Mouse (Mus musculus): ENCODE data around the gene Mien1. TPM values are rescaled to one million over a fixed set of nuclear protein-coding genes. Genes with fewer than 3 reads are reported as not detected.

Mien1 gene
- total and polyA plus RNA-seq, 2 experiments from 2014 or later, result 73.1 to 272 TPM

GRCm38 (mm10) chr11:98428436-98428835 is 10.4 kb downstream of the Mien1 start:
- Histone ChIP-seq H3K4me1 (ENCODE audit: insufficient read depth) (no peaks in the 10 kb centered on the region), H3K27ac (ENCODE audit: low read depth, low read length) (no peak overlapping the region), H3K27me3 (ENCODE audit: insufficient read depth, low read length) (no peaks in the 10 kb centered on the region), H3K36me3 (ENCODE audit: insufficient read depth) (no peaks in the 10 kb centered on the region), H3K9ac (no peak overlapping the region), H3K4me3 (ENCODE audit: low read depth, low read length) (no peak overlapping the region), H3K4me2 (ENCODE audit: low read depth) (no peak overlapping the region), H3K9me3 (ENCODE audit: low read length) (no peaks in the 10 kb centered on the region)
- DNase-seq (no peak), ATAC-seq (no peak)
- no peak for TF ChIP-seq CTCF (IDR thresholded peaks at IDR 0.05; ENCODE audit: low read depth)
- WGBS, result 65% methylated on average over 5 of the region's 5 CpGs

GRCm38 (mm10) chr11:98426592-98426991 is 12.2 kb downstream of the Mien1 start:
- Histone ChIP-seq H3K9me3 (ENCODE audit: low read length) (no peaks in the 10 kb centered on the region), H3K27ac (ENCODE audit: low read depth, low read length) (no peak overlapping the region), H3K4me3 (ENCODE audit: low read depth, low read length) (no peak overlapping the region), H3K27me3 (ENCODE audit: insufficient read depth, low read length) (no peaks in the 10 kb centered on the region), H3K36me3 (ENCODE audit: insufficient read depth) (no peaks in the 10 kb centered on the region), H3K4me1 (ENCODE audit: insufficient read depth) (no peaks in the 10 kb centered on the region), H3K9ac (no peak overlapping the region), H3K4me2 (ENCODE audit: low read depth) (no peak overlapping the region)
- TF ChIP-seq CTCF (IDR thresholded peaks at IDR 0.05; ENCODE audit: low read depth), result no peak
- 96% methylated on average over 7 of the region's 7 CpGs for WGBS
- ATAC-seq (no peak), DNase-seq (no peak)

- no peaks in the 10 kb centered on the region for H3K36me3 ChIP-seq (ENCODE audit: insufficient read depth)
Measured at GRCm38 (mm10) chr11:98418939-98419547, 19.7 kb downstream of the Mien1 start.

GRCm38 (mm10) chr11:98418273-98418672 is 20.5 kb downstream of the Mien1 start:
- Histone ChIP-seq H3K4me1 (ENCODE audit: insufficient read depth) (no peaks in the 10 kb centered on the region), H3K4me2 (ENCODE audit: low read depth) (no peak overlapping the region), H3K27ac (ENCODE audit: low read depth, low read length) (no peak overlapping the region), H3K27me3 (ENCODE audit: insufficient read depth, low read length) (no peaks in the 10 kb centered on the region), H3K36me3 (ENCODE audit: insufficient read depth) (no peaks in the 10 kb centered on the region), H3K9me3 (ENCODE audit: low read length) (no peaks in the 10 kb centered on the region), H3K4me3 (ENCODE audit: low read depth, low read length) (no peak overlapping the region), H3K9ac (no peak overlapping the region)
- WGBS, result 72% methylated on average over 6 of the region's 6 CpGs
- DNase-seq (no peak), ATAC-seq (no peak)
- TF ChIP-seq CTCF (IDR thresholded peaks at IDR 0.05; ENCODE audit: low read depth), result no peak

More at GRCm38 (mm10) chr11:98418939-98419547, 19.7 kb downstream of the Mien1 start:
- ATAC-seq (no peak), DNase-seq (no peak)
- no peaks in the 10 kb centered on the region for H3K27me3 ChIP-seq (ENCODE audit: insufficient read depth, low read length)
- 81% methylated on average over 10 of the region's 10 CpGs for WGBS
- H3K9ac ChIP-seq, result no peak overlapping the region
- no peaks in the 10 kb centered on the region for H3K4me1 ChIP-seq (ENCODE audit: insufficient read depth)
- no peak overlapping the region for H3K4me3 ChIP-seq (ENCODE audit: low read depth, low read length)
- H3K27ac ChIP-seq (ENCODE audit: low read depth, low read length), result no peak overlapping the region
- TF ChIP-seq CTCF (IDR thresholded peaks at IDR 0.05; ENCODE audit: low read depth), result no peak
- H3K4me2 ChIP-seq (ENCODE audit: low read depth), result no peak overlapping the region
- no peaks in the 10 kb centered on the region for H3K9me3 ChIP-seq (ENCODE audit: low read length)

GRCm38 (mm10) chr11:98417074-98417473 is 21.7 kb downstream of the Mien1 start:
- H3K36me3 ChIP-seq (ENCODE audit: insufficient read depth), result no peaks in the 10 kb centered on the region
- H3K4me1 ChIP-seq (ENCODE audit: insufficient read depth), result no peaks in the 10 kb centered on the region
- peaks cover 9% of the 10 kb centered on the region; the same call in 1 of the 2 replicates for H3K27me3 ChIP-seq (ENCODE audit: insufficient read depth, low read length)
- no peak for TF ChIP-seq CTCF (IDR thresholded peaks at IDR 0.05; ENCODE audit: low read depth)
- H3K9ac ChIP-seq, result no peak overlapping the region
- no peak overlapping the region for H3K4me2 ChIP-seq (ENCODE audit: low read depth)
- no peak overlapping the region for H3K4me3 ChIP-seq (ENCODE audit: low read depth, low read length)
- H3K27ac ChIP-seq (ENCODE audit: low read depth, low read length), result no peak overlapping the region
- 71% methylated on average over 1 of the region's 1 CpGs for WGBS
- no peak for DNase-seq
- H3K9me3 ChIP-seq (ENCODE audit: low read length), result no peaks in the 10 kb centered on the region
- no peak for ATAC-seq

GRCm38 (mm10) chr11:98414162-98414561 is 24.6 kb downstream of the Mien1 start:
- no peaks in the 10 kb centered on the region for H3K36me3 ChIP-seq (ENCODE audit: insufficient read depth)
- H3K27ac ChIP-seq (ENCODE audit: low read depth, low read length), result no peak overlapping the region
- H3K4me3 ChIP-seq (ENCODE audit: low read depth, low read length), result no peak overlapping the region
- no peak overlapping the region for H3K9ac ChIP-seq
- H3K9me3 ChIP-seq (ENCODE audit: low read length), result no peaks in the 10 kb centered on the region
- ATAC-seq (no peak), DNase-seq (no peak)
- WGBS, result 40% methylated on average over 2 of the region's 2 CpGs
- no peaks in the 10 kb centered on the region for H3K4me1 ChIP-seq (ENCODE audit: insufficient read depth)
- H3K4me2 ChIP-seq (ENCODE audit: low read depth), result no peak overlapping the region
- no peak for TF ChIP-seq CTCF (IDR thresholded peaks at IDR 0.05; ENCODE audit: low read depth)
- H3K27me3 ChIP-seq (ENCODE audit: insufficient read depth, low read length), result peaks cover 23% of the 10 kb centered on the region

GRCm38 (mm10) chr11:98413731-98414130 is 25.1 kb downstream of the Mien1 start:
- TF ChIP-seq CTCF (IDR thresholded peaks at IDR 0.05; ENCODE audit: low read depth), result no peak
- no peak overlapping the region for H3K9ac ChIP-seq
- no peaks in the 10 kb centered on the region for H3K4me1 ChIP-seq (ENCODE audit: insufficient read depth)
- H3K27ac ChIP-seq (ENCODE audit: low read depth, low read length), result no peak overlapping the region
- no peaks in the 10 kb centered on the region for H3K9me3 ChIP-seq (ENCODE audit: low read length)
- ATAC-seq (no peak), DNase-seq (no peak)
- H3K27me3 ChIP-seq (ENCODE audit: insufficient read depth, low read length), result peaks cover 23% of the 10 kb centered on the region
- H3K4me2 ChIP-seq (ENCODE audit: low read depth), result peak overlapping the region; percentile 98
- WGBS, result 35% methylated on average over 7 of the region's 7 CpGs
- no peak overlapping the region for H3K4me3 ChIP-seq (ENCODE audit: low read depth, low read length)
- no peaks in the 10 kb centered on the region for H3K36me3 ChIP-seq (ENCODE audit: insufficient read depth)
